Mouse (Mus musculus) embryonic fibroblast, embryonic 13.5 days (primary cell): ENCODE results near the gene Syna.

ENCODE experiments used
- CTCF ChIP-seq: IDR thresholded peaks from 2 replicates; pipeline ENCODE4 v1.5.1; 2011; ENCODE audit warnings: mild to moderate bottlenecking, control low read depth, low read length, moderate library complexity, borderline replicate concordance; ENCODE audit not compliant: insufficient read depth
- POLR2A ChIP-seq: IDR thresholded peaks from 2 replicates; pipeline ENCODE4 v1.6.1; 2011; ENCODE audit warnings: low read depth, mild to moderate bottlenecking, control low read depth, low read length, moderate library complexity

DNA sequence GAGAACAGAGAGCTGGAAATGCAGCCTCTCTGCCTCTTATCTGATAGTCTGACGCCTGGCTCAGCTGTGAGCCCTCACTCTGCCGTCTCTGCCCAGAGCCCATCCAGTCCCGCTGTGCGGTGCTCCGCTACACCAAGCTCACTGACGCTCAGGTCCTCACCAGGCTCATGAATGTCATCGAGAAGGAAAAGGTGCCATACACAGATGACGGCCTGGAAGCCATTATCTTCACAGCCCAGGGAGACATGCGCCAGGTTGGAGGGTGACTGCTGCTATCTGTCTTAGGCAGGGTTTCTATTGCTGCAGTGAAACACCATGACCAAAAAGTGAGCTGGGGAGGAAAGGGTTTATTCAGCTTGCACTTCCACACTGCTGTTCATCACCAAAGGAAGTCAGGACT, 33.1 kb upstream of the Syna start:
- TF ChIP-seq POLR2A (no peak), CTCF (no peak)
